ENCODE assay signal across 8 mouse cellular contexts in the genomic region with DNA sequence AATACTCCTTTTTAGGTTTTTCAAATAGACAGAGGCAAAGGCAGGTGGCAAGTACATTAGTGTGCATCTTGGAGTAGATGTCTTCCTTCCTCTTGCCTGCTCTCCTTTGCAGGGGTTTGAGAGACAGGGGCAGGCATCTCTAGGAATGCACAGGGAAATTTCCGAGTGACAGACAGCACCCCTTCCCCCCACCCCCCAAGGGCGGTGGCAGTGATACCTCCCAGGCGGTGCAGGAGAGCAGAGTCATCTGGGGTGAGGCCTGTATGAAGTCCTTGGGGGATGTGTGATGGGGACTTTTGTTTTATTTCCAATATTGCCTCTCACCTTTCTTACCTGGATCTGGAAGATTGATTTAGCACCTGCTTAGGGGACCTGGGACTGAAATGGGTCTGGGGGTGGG. TPM values are rescaled to one million over a fixed set of nuclear protein-coding genes. Genes with fewer than 3 reads are reported as not detected.
DNase-seq lines count a peak whose midpoint lies in the region; ATAC-seq and TF ChIP-seq lines count a peak whose summit lies in the region.

No protein-coding gene starts in this region.

- no peaks in the 10 kb centered on the region for H3K9me3 ChIP-seq in embryonic facial prominence, embryonic 12.5 days
- no peaks in the 10 kb centered on the region for H3K9me3 ChIP-seq in hindbrain, embryonic 14.5 days (ENCODE audit: control insufficient read depth, low read length)
- no peaks in the 10 kb centered on the region; the same call in 1 of the 2 replicates for H3K9me3 ChIP-seq in midbrain, embryonic 16.5 days (replicated peaks; ENCODE audit: control insufficient read depth, low read length, poor library complexity, severe bottlenecking)

- 2% methylated on average over 3 of the region's 3 CpGs for WGBS in embryonic facial prominence, embryonic 12.5 days
- WGBS in hindbrain, embryonic 14.5 days: 0% methylated on average over 3 of the region's 3 CpGs
- 0% methylated on average over 3 of the region's 3 CpGs for whole genome bisulfite sequencing in midbrain, embryonic 16.5 days

- TF ChIP-seq CTCF in left cerebral cortex, adult 2 months (IDR thresholded peaks at IDR 0.05): no peak

- peak in 1 of 2 experiments; percentile 28 for DNase-seq in left cerebral cortex, adult 2 months (ENCODE audit: extremely low spot score in 1 of 2, low spot score in 2 of 2)
- DNase-seq in left cerebral cortex, postnatal 25 days (ENCODE audit: low spot score in 2 of 2): no peak
- no peak for DNase-seq in hindbrain, embryonic 14.5 days (ENCODE audit: low spot score)
- DNase-seq in adrenal gland, postnatal 14 days: no peak
- no peak for DNase-seq in urinary bladder, postnatal 36 days (ENCODE audit: low spot score in 2 of 2)
- DNase-seq in cerebellum, adult 9-11 months: no peak

- peak overlapping the region; percentile 91 for H3K4me3 ChIP-seq in left cerebral cortex, adult 2 months
- peak overlapping the region; percentile 66 for H3K4me3 ChIP-seq in embryonic facial prominence, embryonic 12.5 days
- peak overlapping the region; percentile 81 for H3K4me3 ChIP-seq in hindbrain, embryonic 14.5 days (replicated peaks; ENCODE audit: low read length)
- peak overlapping the region; percentile 82 for H3K4me3 ChIP-seq in midbrain, embryonic 16.5 days (ENCODE audit: low read depth, low read length)

- no peak for ATAC-seq in embryonic facial prominence, embryonic 12.5 days (ENCODE audit: insufficient number of reproducible peaks, insufficient read depth, low FRiP score, low TSS enrichment)
- ATAC-seq in hindbrain, embryonic 14.5 days (ENCODE audit: low FRiP score): peak; percentile 15; the same call in 1 of the 2 replicates
- peak; percentile 29; the same call in 1 of the 2 replicates for ATAC-seq in midbrain, embryonic 16.5 days

- H3K4me2 ChIP-seq in embryonic facial prominence, embryonic 12.5 days (replicated peaks): peak overlapping the region; percentile 89
- H3K4me2 ChIP-seq in hindbrain, embryonic 14.5 days (replicated peaks): peak overlapping the region; percentile 88
- peak overlapping the region; percentile 63 for H3K4me2 ChIP-seq in midbrain, embryonic 16.5 days (ENCODE audit: low read length)

- peak overlapping the region; percentile 96 for H3K27ac ChIP-seq in left cerebral cortex, adult 2 months
- no peak overlapping the region for H3K27ac ChIP-seq in embryonic facial prominence, embryonic 12.5 days
- H3K27ac ChIP-seq in hindbrain, embryonic 14.5 days: peak overlapping the region; percentile 94
- H3K27ac ChIP-seq in midbrain, embryonic 16.5 days (ENCODE audit: low read length): peak overlapping the region; percentile 96

- no peaks in the 10 kb centered on the region for H3K4me1 ChIP-seq in embryonic facial prominence, embryonic 12.5 days
- peaks cover 13% of the 10 kb centered on the region; the same call in 1 of the 2 replicates for H3K4me1 ChIP-seq in hindbrain, embryonic 14.5 days (replicated peaks; ENCODE audit: control insufficient read depth, insufficient read depth, low read length)
- H3K4me1 ChIP-seq in midbrain, embryonic 16.5 days (ENCODE audit: control insufficient read depth, insufficient read depth, low read length): peaks cover 11% of the 10 kb centered on the region

- H3K27me3 ChIP-seq in embryonic facial prominence, embryonic 12.5 days: peaks cover 35% of the 10 kb centered on the region
- no peaks in the 10 kb centered on the region for H3K27me3 ChIP-seq in hindbrain, embryonic 14.5 days (ENCODE audit: control insufficient read depth, insufficient read depth, low read length)
- H3K27me3 ChIP-seq in midbrain, embryonic 16.5 days (ENCODE audit: control insufficient read depth, insufficient read depth, low read depth, low read length): no peaks in the 10 kb centered on the region

- no peaks in the 10 kb centered on the region for H3K36me3 ChIP-seq in embryonic facial prominence, embryonic 12.5 days
- 0 out of 2 replicates have a peak, but pooled peaks cover 2% of the 10 kb centered on the region for H3K36me3 ChIP-seq in hindbrain, embryonic 14.5 days (replicated peaks; ENCODE audit: control insufficient read depth, insufficient read depth)
- no peaks in the 10 kb centered on the region for H3K36me3 ChIP-seq in midbrain, embryonic 16.5 days (ENCODE audit: control insufficient read depth, insufficient read depth, low read length)

- peak overlapping the region; percentile 56; the same call in 1 of the 2 replicates for H3K9ac ChIP-seq in embryonic facial prominence, embryonic 12.5 days
- H3K9ac ChIP-seq in hindbrain, embryonic 14.5 days: peak overlapping the region; percentile 85
- H3K9ac ChIP-seq in midbrain, embryonic 16.5 days (ENCODE audit: low read depth, low read length): peak overlapping the region; percentile 97

- intact Hi-C loops in left cerebral cortex, adult 2 months (cut with DNase I): loop anchor here (1.0 to 5.0 kb wide), 2 partner anchors 49 to 93 kb away; no protein-coding TSS in a partner anchor
- intact Hi-C loops in left cerebral cortex, postnatal 25 days (cut with DNase I): loop anchor here (2.0 to 5.0 kb wide), 4 partner anchors 34 to 94 kb away; partner anchors contain the start of gene Kdm3a

RNA-seq across cellular contexts. Expression of gene Reep1, which starts 1.2 kb away (rescaled TPM):
- total RNA-seq in left cerebral cortex, adult 2 months (2021): 10 to 100 TPM; 81.4 to 81.5 TPM
- 10 to 100 TPM; 96.9 to 98.7 TPM for total RNA-seq in left cerebral cortex, postnatal 25 days (2021)
- 17.6 and 19.6 TPM in 2 replicates for polyA plus RNA-seq in embryonic facial prominence, embryonic 12.5 days (2016; fragmentation: Nextera tagmentation; extraction: Ambion mirVana)
- polyA plus RNA-seq in hindbrain, embryonic 14.5 days (2014; fragmentation: Nextera tagmentation; extraction: Ambion mirVana): 326 and 374 TPM in 2 replicates
- 331 and 350 TPM in 2 replicates for polyA plus RNA-seq in midbrain, embryonic 16.5 days (2015; fragmentation: Nextera tagmentation; extraction: Ambion mirVana)
- total RNA-seq in adrenal gland, postnatal 14 days (2021): 8.2 and 11.0 TPM in 2 replicates
